Mouse (Mus musculus): ENCODE data around the gene Sufu. TPM values are rescaled to one million over a fixed set of nuclear protein-coding genes. Genes with fewer than 3 reads are reported as not detected.

Gene Sufu
- polyA plus RNA-seq, 1 experiment: 18.6 TPM

DNA sequence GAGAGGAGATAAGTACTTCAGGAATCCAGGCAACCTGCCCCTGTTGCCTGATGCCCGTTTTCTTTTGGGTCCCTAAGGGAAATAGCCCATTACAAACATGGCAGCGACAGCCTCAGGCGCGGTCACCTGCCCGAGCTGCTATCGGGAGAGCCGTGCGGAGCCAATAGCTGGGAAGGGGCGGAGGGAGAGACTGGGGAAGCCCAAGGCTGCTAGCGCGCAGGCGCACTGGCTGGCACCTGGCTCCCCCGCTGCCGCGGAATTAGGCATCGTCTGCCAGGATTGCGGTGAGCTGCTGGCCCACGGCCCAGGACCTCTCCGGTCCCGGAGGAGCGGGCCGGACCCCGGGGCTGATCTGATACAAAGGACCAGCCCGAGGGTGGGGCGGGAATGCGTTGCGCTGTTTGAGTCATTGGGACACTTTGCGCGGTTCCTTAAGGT, 40.0 kb upstream of the Sufu start:
- H3K4me1 ChIP-seq (ENCODE audit: control insufficient read depth, insufficient read depth, insufficient read length): peaks cover 9% of the 10 kb centered on the region
- H3K27ac ChIP-seq (ENCODE audit: insufficient read depth, low read length): no peak overlapping the region
- H3K36me3 ChIP-seq (ENCODE audit: control insufficient read depth, insufficient read depth, low read length): no peaks in the 10 kb centered on the region
- TF ChIP-seq POLR2A (IDR thresholded peaks at IDR 0.05; ENCODE audit: low read depth, low read length): no peak
- peak; percentile 31 to 70 for DNase-seq (ENCODE audit: low read depth in 1 of 2, low spot score in 2 of 2)
- no peaks in the 10 kb centered on the region for H3K27me3 ChIP-seq (ENCODE audit: control insufficient read depth, insufficient read depth, low read length)
- H3K4me3 ChIP-seq (ENCODE audit: extremely low read depth, insufficient read depth, insufficient read length): peak overlapping the region; percentile 57
- under 1% methylated on average over 29 of the region's 29 CpGs for WGBS

DNA sequence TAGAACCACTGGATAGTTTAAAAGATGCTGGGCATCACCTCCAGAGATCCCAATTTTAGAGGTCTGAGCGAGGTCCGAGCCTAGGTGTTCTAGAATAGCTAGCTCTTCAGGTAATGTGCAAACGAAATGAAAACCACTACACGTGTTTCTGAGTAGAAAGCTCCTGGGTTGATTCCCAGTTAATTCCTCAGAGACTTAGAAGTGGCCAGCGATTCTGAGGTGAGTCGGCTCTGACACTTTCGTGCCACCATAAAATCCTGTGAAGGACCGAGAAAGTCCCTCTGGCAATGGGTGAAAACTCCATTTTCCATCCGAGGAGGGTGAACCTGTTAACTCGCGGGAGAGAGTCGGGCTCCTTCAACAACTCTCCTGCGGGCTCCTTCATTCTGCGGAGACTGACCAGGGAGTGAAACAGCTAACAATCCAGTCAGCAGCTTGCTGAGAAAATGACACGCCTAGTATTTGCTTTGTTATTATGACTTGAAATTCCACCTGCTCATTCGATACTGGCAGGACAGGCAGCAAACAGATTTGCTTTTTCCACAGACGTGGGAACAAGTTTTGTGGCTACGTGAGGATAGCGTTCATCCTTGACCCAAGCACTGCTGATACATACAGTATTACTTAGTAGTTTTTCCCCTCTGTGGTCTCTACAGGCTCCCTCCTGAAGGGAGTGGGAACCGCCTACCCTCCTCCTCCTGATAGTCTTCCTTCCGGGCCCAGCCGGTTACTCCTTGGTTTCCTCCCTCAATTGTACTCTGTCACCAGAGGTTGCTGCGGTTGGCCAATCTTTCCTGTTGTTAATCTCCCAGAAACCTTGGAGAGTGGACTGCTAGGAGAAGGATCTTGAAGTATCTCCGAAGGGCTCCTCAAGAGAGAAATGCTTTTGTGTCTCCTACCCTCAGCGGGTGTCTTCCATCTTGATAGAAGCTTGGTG, 39.1 kb upstream of the Sufu start:
- TF ChIP-seq CTCF (IDR thresholded peaks at IDR 0.05; ENCODE audit: extremely low read depth, insufficient read depth, insufficient read length, insufficient replicate concordance) (no peak), POLR2A (IDR thresholded peaks at IDR 0.05; ENCODE audit: low read depth, low read length) (no peak)
- Histone ChIP-seq H3K27ac (ENCODE audit: insufficient read depth, low read length) (no peak overlapping the region), H3K27me3 (ENCODE audit: control insufficient read depth, insufficient read depth, low read length) (no peaks in the 10 kb centered on the region), H3K4me1 (ENCODE audit: control insufficient read depth, insufficient read depth, insufficient read length) (peaks cover 9% of the 10 kb centered on the region), H3K4me3 (ENCODE audit: extremely low read depth, insufficient read depth, insufficient read length) (peak overlapping the region; percentile 57; the same call in 1 of the 2 replicates), H3K36me3 (ENCODE audit: control insufficient read depth, insufficient read depth, low read length) (no peaks in the 10 kb centered on the region)
- no peak for DNase-seq (ENCODE audit: low read depth in 1 of 2, low spot score in 2 of 2)
- 8% methylated on average over 25 of the region's 25 CpGs for WGBS

DNA sequence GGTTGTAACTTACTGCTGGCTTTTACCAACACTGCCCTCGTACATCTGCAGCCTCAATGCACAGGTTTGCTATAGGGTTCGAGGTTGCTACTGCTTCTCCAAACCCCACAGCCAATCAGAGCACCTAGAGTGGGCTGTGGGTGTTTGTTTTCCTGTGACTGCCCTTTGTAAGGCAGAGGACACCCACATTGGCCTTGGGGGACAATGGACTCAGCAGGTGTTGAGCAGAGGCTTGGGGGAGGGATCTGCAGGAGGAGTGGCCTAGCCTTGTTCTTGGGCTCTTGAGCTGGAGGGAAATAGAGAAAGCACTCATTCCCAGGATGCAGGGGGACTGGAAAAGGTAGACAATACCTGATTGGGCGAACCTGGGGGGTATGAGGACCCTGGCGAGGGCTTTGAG, 38.3 kb upstream of the Sufu start:
- no peaks in the 10 kb centered on the region for H3K36me3 ChIP-seq (ENCODE audit: control insufficient read depth, insufficient read depth, low read length)
- H3K4me3 ChIP-seq (ENCODE audit: extremely low read depth, insufficient read depth, insufficient read length): no peak overlapping the region
- no peak for DNase-seq (ENCODE audit: low read depth in 1 of 2, low spot score in 2 of 2)
- no peaks in the 10 kb centered on the region for H3K27me3 ChIP-seq (ENCODE audit: control insufficient read depth, insufficient read depth, low read length)
- no peak overlapping the region for H3K27ac ChIP-seq (ENCODE audit: insufficient read depth, low read length)
- no peak for TF ChIP-seq POLR2A (IDR thresholded peaks at IDR 0.05; ENCODE audit: low read depth, low read length)
- no peak for TF ChIP-seq CTCF (IDR thresholded peaks at IDR 0.05; ENCODE audit: extremely low read depth, insufficient read depth, insufficient read length, insufficient replicate concordance)
- peaks cover 9% of the 10 kb centered on the region for H3K4me1 ChIP-seq (ENCODE audit: control insufficient read depth, insufficient read depth, insufficient read length)
- 48% methylated on average over 4 of the region's 4 CpGs for WGBS

DNA sequence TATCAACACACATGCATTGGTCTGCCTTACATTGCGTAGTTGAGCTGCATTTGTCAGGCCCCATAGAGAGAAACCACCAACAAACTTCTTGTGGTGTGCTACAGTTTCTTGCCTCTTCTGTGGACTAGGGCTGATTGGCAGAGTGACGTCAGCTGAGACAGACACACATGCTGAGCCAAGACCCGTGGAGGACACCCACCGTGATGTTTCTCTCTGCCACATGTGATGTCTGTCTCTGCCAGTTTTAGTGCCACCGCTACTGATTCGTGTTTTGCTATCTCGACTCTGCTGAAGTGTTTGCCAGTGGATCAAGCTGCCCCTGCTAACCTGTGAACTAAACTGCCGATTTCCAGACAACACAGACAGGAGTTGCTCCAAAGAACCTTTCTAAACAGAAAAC, 34.6 kb upstream of the Sufu start:
- Histone ChIP-seq H3K4me1 (ENCODE audit: control insufficient read depth, insufficient read depth, insufficient read length) (peaks cover 4% of the 10 kb centered on the region; the same call in 1 of the 2 replicates), H3K4me3 (ENCODE audit: extremely low read depth, insufficient read depth, insufficient read length) (no peak overlapping the region), H3K27ac (ENCODE audit: insufficient read depth, low read length) (no peak overlapping the region), H3K27me3 (ENCODE audit: control insufficient read depth, insufficient read depth, low read length) (no peaks in the 10 kb centered on the region), H3K36me3 (ENCODE audit: control insufficient read depth, insufficient read depth, low read length) (no peaks in the 10 kb centered on the region)
- TF ChIP-seq POLR2A (IDR thresholded peaks at IDR 0.05; ENCODE audit: low read depth, low read length) (no peak), CTCF (IDR thresholded peaks at IDR 0.05; ENCODE audit: extremely low read depth, insufficient read depth, insufficient read length, insufficient replicate concordance) (no peak)
- 86% methylated on average over 8 of the region's 8 CpGs for WGBS
- no peak for DNase-seq (ENCODE audit: low read depth in 1 of 2, low spot score in 2 of 2)

DNA sequence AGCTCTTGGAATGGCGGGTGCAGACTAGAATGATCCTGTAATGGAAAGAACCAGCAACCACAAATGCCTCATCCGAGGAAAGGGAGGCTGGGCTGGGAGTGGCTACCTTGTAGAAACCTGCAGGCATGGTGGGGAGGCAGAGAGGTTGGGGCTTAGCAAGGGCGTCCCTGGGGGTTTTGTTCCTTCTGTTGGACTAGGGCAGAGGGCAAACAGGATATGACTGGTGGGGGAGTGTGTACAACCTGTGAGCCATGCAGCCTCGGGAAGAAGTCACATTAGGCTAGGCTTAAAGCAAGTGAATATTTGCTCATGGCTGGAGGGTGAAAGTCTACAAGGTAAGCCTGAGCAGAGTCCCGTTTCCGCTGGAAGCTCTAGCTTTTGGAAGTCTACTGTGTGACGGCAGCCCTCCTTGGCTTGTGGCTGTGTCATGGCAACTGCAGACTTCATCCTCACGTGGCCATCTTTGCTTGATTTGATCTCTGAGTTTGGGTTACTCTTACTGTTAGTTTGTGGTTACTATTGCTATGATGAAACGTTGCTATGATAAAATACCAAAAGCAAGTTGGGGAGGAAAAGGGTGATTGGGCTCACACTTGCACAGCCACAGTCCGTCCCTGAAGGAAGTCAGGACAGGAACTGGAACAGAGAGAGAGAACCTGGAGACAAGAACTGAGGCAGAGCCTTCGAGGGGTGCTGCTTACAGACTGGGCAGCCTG, 33.2 kb upstream of the Sufu start:
- no peaks in the 10 kb centered on the region for H3K27me3 ChIP-seq (ENCODE audit: control insufficient read depth, insufficient read depth, low read length)
- H3K27ac ChIP-seq (ENCODE audit: insufficient read depth, low read length): no peak overlapping the region
- no peak for DNase-seq (ENCODE audit: low read depth in 1 of 2, low spot score in 2 of 2)
- no peaks in the 10 kb centered on the region for H3K4me1 ChIP-seq (ENCODE audit: control insufficient read depth, insufficient read depth, insufficient read length)
- H3K4me3 ChIP-seq (ENCODE audit: extremely low read depth, insufficient read depth, insufficient read length): no peak overlapping the region
- H3K36me3 ChIP-seq (ENCODE audit: control insufficient read depth, insufficient read depth, low read length): no peaks in the 10 kb centered on the region
- WGBS: 50% methylated on average over 11 of the region's 11 CpGs
- no peak for TF ChIP-seq CTCF (IDR thresholded peaks at IDR 0.05; ENCODE audit: extremely low read depth, insufficient read depth, insufficient read length, insufficient replicate concordance)
- TF ChIP-seq POLR2A (IDR thresholded peaks at IDR 0.05; ENCODE audit: low read depth, low read length): no peak

DNA sequence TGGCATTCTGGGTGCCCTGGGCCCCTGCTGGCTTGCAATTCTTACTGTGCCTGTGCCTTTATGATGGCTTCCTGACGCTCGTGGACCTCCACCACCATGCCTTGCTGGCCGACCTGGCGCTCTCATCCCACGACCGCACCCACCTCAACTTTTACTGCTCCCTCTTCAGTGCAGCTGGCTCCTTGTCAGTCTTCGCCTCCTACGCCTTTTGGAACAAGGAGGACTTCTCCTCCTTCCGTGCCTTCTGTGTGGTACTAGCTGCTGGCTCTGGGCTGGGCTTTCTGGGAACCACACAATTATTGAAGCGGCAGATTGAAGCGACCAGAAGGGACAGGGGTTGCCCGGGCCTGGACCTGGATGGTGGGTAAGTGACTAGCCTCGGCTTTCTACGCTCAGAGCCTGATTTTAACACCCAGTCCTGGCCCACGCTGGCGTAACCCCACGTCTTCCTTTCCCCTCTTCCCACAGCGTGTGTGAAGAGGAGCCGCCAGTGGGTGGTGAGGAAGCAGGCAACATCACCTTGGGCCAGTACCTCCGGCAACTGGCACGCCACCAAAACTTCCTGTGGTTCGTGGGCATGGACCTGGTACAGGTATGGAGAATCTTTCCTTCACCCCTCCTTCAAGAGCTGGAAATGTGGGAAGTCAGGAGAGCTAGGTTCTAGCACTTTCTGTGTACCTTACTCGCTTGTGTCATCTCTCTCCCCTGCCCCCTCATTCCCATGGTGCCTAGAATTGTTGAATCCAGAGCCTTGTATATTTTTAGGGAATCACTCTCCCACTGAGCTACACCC, 28.7 kb upstream of the Sufu start:
- Histone ChIP-seq H3K36me3 (ENCODE audit: control insufficient read depth, insufficient read depth, low read length) (no peaks in the 10 kb centered on the region), H3K27ac (ENCODE audit: insufficient read depth, low read length) (no peak overlapping the region), H3K4me1 (ENCODE audit: control insufficient read depth, insufficient read depth, insufficient read length) (no peaks in the 10 kb centered on the region), H3K4me3 (ENCODE audit: extremely low read depth, insufficient read depth, insufficient read length) (no peak overlapping the region), H3K27me3 (ENCODE audit: control insufficient read depth, insufficient read depth, low read length) (no peaks in the 10 kb centered on the region)
- no peak for DNase-seq (ENCODE audit: low read depth in 1 of 2, low spot score in 2 of 2)
- TF ChIP-seq POLR2A (IDR thresholded peaks at IDR 0.05; ENCODE audit: low read depth, low read length) (no peak), CTCF (IDR thresholded peaks at IDR 0.05; ENCODE audit: extremely low read depth, insufficient read depth, insufficient read length, insufficient replicate concordance) (no peak)
- WGBS: 90% methylated on average over 23 of the region's 23 CpGs
